Mouse (Mus musculus): ENCODE data around the gene H2-DMa. TPM values are rescaled to one million over a fixed set of nuclear protein-coding genes. Genes with fewer than 3 reads are reported as not detected.
"Not testable (repeated sequence)": the region's sequence is repeated elsewhere in the genome, so short reads cannot be mapped to it uniquely, and the experiment has no call there.

Gene H2-DMa
- polyA plus RNA-seq, 1 experiment from 2014 or later = 4.8 TPM

DNA sequence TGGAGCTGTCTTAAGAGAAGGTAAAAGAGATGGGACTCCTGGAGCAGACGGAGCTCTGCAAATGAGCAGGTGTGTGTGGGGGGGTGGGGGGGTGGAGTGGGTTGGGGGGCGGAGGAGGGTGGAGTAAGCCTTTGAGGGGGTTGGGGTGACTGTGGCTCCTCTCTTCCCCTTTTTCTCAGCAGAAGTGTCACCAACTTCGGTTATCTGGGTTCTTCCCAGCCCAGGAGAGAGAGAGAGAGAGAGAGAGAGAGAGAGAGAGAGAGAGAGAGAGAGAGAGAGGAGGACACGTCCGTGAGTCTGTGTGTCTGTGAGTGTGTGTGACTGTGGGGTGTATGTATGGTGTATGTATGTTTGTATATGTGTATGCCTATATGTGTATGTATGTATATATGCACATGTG is 24.1 kb downstream of the H2-DMa start:
- H3K27ac ChIP-seq (replicated peaks) = no peak overlapping the region
- no peaks in the 10 kb centered on the region for H3K9me3 ChIP-seq
- peaks cover 36% of the 10 kb centered on the region for H3K4me1 ChIP-seq
- peaks cover 31% of the 10 kb centered on the region for H3K27me3 ChIP-seq (replicated peaks; ENCODE audit: low read depth, poor library complexity, severe bottlenecking)
- 73% methylated on average over 5 of the region's 5 CpGs for WGBS
- no peaks in the 10 kb centered on the region for H3K36me3 ChIP-seq (replicated peaks)
- no peak overlapping the region for H3K4me3 ChIP-seq
- no peak for DNase-seq (ENCODE audit: low spot score)

DNA sequence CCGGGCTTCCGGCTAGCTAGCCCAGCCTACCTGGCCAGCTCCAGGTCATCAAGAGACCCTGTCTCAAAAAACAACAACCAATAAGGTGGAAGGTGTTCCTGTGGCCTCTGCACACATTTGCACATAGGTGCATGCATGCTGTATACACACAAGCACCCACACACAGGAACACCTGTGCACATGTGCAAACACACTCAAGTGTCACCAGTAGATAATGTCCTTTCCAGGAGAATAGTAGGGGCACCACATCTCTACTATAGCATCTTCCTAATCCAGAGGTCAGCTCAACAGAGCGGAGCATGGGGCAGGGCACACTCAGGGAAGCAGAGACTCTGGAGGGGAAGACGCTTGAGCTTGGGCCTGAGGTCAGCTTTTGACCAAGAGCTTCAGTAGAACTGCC is 24.9 kb downstream of the H2-DMa start:
- peaks cover 29% of the 10 kb centered on the region for H3K4me1 ChIP-seq
- H3K9me3 ChIP-seq; H3K4me3 ChIP-seq; H3K27ac ChIP-seq (replicated peaks); DNase-seq (ENCODE audit: low spot score); H3K36me3 ChIP-seq (replicated peaks): not testable (repeated sequence)
- WGBS = 85% methylated on average over 4 of the region's 4 CpGs
- peaks cover 24% of the 10 kb centered on the region for H3K27me3 ChIP-seq (replicated peaks; ENCODE audit: low read depth, poor library complexity, severe bottlenecking)

DNA sequence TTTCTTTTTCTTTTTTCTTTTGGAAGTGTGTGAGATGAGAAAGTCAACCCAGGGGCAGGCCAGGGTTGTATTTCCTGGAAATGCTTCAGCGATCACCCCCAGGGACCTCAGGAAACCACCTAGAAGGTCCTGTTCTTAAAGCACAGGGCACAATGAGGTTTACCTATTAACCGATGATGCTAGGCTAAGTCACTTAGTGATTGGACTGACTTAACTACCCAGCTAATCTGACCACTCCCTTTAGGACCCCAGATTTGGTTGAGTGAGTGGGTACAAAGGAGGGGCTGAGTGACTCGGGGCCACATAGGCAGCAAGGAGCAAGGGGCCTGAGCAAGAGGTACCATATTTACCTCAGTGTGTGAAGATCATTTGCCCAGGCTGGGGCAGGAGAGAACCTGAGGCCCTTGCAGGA is 25.6 kb downstream of the H2-DMa start:
- H3K27ac ChIP-seq (replicated peaks) = no peak overlapping the region
- no peaks in the 10 kb centered on the region for H3K36me3 ChIP-seq (replicated peaks)
- WGBS = 73% methylated on average over 3 of the region's 3 CpGs
- DNase-seq (ENCODE audit: low spot score) = no peak
- no peak overlapping the region for H3K4me3 ChIP-seq
- peaks cover 22% of the 10 kb centered on the region for H3K4me1 ChIP-seq
- H3K9me3 ChIP-seq = no peaks in the 10 kb centered on the region
- peaks cover 16% of the 10 kb centered on the region for H3K27me3 ChIP-seq (replicated peaks; ENCODE audit: low read depth, poor library complexity, severe bottlenecking)

DNA sequence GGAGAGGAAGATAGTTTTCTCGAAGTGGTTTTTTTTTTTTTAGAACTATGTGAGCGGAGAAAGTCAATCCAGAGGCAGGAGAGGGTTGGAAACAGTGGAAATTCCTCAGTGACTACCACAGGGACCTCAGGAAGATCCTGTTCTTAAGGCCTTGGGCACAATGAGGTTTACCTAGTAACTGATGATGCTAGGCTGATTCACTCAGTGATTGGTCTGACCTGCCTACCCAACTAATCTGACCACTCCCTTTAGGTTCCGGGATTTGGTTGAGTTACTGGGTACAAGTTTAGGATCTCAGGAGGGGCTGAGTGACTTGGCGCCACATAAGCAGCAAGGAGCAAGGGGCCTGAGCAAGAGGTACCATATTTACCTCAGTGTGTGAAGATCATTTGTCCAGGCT is 33.6 kb downstream of the H2-DMa start, which contains the start of gene H2-DMb1:
TSS of gene H2-DMb1 (plus strand) at position 150 of the 400 bp plus-strand sequence.
- no peaks in the 10 kb centered on the region for H3K4me1 ChIP-seq
- H3K27me3 ChIP-seq (replicated peaks; ENCODE audit: low read depth, poor library complexity, severe bottlenecking) = no peaks in the 10 kb centered on the region
- 60% methylated on average over 4 of the region's 4 CpGs for WGBS
- H3K9me3 ChIP-seq = no peaks in the 10 kb centered on the region
- H3K4me3 ChIP-seq = no peak within 1 kb of the TSS
- no peaks in the 10 kb centered on the region for H3K36me3 ChIP-seq (replicated peaks)
- no peak for DNase-seq (ENCODE audit: low spot score)
- H3K27ac ChIP-seq (replicated peaks) = no peak within 1 kb of the TSS

DNA sequence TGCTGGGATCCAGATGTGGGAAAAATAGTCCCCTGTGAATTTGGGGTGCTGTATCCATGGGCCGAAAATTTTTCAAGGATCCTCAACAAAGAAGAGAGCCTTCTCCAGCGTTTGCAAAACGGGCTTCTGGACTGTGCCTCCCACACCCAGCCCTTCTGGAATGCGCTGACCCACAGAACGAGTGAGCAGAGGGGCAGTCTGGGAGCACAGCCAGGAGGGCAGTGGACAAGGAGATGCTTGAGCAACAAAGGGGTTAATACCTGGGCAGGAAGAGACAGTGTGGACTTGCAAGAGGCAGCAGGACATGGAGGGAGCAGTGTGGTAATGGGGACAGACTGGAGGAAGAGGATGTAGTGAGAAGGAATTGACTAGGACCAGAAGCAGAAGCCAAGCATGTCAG is 36.2 kb downstream of the H2-DMa start:
- H3K4me1 ChIP-seq = no peaks in the 10 kb centered on the region
- no peaks in the 10 kb centered on the region for H3K36me3 ChIP-seq (replicated peaks)
- H3K9me3 ChIP-seq = no peaks in the 10 kb centered on the region
- no peak overlapping the region for H3K27ac ChIP-seq (replicated peaks)
- no peak overlapping the region for H3K4me3 ChIP-seq
- DNase-seq (ENCODE audit: low spot score) = no peak
- H3K27me3 ChIP-seq (replicated peaks; ENCODE audit: low read depth, poor library complexity, severe bottlenecking) = no peaks in the 10 kb centered on the region
- WGBS = 68% methylated on average over 5 of the region's 5 CpGs

DNA sequence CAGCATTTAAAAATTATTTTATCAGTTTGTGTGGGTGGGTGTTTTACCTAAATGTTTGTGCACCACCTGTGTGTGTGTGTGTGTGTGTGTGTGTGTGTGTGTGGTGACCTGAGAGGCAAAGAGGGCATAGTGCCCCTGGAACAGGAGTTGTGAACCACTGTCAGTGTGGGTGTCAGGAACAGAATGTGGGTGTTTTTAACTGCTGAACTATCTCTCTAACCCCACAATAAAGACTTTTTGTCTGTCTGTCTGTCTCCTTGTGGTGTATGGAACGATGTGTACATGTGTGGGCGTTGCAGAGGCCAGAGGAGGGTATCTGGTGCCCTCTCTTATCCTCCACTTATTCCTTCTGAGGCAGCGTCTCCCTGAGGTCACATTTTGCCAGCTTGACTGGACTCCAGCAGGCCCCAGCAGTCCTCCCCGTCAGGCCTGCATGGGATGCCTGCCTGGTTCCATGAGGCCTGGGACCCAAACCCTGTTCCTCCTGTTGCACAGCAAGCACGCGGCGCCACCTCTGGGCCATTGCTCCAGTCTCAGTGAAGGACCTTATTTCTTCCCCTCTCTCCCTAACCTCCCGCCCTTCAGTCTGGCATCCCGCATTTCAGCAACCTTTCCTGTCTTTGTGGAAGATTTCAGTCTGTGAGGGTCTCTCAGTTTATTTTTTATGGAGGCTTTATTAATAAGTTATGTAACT is 45.0 kb downstream of the H2-DMa start:
- DNase-seq (ENCODE audit: low spot score) = peak; percentile 38
- H3K4me3 ChIP-seq = no peak overlapping the region
- no peak overlapping the region for H3K27ac ChIP-seq (replicated peaks)
- H3K27me3 ChIP-seq (replicated peaks; ENCODE audit: low read depth, poor library complexity, severe bottlenecking) = 0 out of 2 replicates have a peak, but pooled peaks cover 4% of the 10 kb centered on the region
- H3K9me3 ChIP-seq = 0 out of 2 replicates have a peak, but pooled peaks cover 4% of the 10 kb centered on the region
- H3K36me3 ChIP-seq (replicated peaks) = no peaks in the 10 kb centered on the region
- WGBS = 40% methylated on average over 9 of the region's 9 CpGs
- H3K4me1 ChIP-seq = no peaks in the 10 kb centered on the region

DNA sequence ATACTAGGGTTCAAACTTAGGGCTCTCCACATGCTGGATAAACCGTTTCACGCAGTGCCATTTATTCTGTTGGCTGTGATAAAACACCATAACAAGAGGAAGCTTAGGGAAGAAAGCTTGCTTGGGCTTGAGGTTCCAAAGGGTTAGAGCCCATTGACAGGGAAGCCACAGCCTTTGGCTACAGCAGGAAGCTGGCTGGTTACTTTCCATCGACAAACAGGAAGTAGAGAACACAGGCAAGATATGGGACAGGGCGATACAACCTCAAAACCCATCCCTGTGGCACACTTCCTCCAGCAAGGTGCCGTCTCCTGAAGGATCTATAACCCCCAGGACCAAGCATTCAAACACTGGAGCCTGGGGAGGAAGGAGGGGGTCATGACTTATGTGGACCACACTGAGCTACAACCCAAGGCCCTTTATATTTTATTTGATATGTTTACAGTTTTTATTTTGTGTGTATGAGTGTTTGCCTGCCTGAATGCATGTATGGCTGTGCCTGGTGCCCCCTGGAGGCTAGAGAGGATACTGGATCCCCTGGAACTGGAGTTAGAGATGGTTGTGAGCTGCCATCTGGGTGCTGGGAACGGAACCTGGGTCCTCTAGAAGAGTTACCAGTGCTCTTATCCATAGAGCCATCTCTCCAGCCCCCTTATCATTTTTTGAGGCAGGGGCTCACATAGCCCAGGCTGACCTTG is 45.8 kb downstream of the H2-DMa start:
- 0 out of 2 replicates have a peak, but pooled peaks cover 4% of the 10 kb centered on the region for H3K27me3 ChIP-seq (replicated peaks; ENCODE audit: low read depth, poor library complexity, severe bottlenecking)
- no peaks in the 10 kb centered on the region for H3K36me3 ChIP-seq (replicated peaks)
- H3K4me1 ChIP-seq = no peaks in the 10 kb centered on the region
- no peak for DNase-seq (ENCODE audit: low spot score)
- H3K27ac ChIP-seq (replicated peaks) = no peak overlapping the region
- no peak overlapping the region for H3K4me3 ChIP-seq
- 0 out of 2 replicates have a peak, but pooled peaks cover 4% of the 10 kb centered on the region for H3K9me3 ChIP-seq
- WGBS = 84% methylated on average over 6 of the region's 6 CpGs

DNA sequence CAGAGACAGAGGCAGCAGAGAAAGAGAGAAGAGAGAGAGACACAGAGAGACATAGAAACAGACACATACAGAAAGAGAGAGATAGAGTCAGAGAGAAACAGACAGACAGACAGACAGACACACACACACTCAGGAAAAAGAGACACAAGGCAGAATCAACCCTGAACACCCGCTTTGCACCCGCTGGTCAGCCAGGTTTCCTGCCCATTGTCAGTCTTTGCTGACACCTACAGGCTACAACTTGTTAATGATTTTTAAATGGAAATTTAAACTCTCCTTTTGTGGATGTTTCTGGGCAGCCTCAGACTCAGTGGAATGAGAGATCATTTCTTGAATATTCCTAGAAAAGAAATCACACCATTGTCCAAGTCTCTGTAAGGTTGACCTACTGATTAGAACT is 49.9 kb downstream of the H2-DMa start:
- peaks cover 8% of the 10 kb centered on the region; the same call in 1 of the 2 replicates for H3K27me3 ChIP-seq (replicated peaks; ENCODE audit: low read depth, poor library complexity, severe bottlenecking)
- under 1% methylated on average over 2 of the region's 2 CpGs for WGBS
- H3K36me3 ChIP-seq (replicated peaks) = no peaks in the 10 kb centered on the region
- H3K4me3 ChIP-seq = no peak overlapping the region
- DNase-seq (ENCODE audit: low spot score) = peak; percentile 44
- H3K27ac ChIP-seq (replicated peaks) = no peak overlapping the region
- H3K4me1 ChIP-seq = no peaks in the 10 kb centered on the region
- peaks cover 11% of the 10 kb centered on the region for H3K9me3 ChIP-seq

DNA sequence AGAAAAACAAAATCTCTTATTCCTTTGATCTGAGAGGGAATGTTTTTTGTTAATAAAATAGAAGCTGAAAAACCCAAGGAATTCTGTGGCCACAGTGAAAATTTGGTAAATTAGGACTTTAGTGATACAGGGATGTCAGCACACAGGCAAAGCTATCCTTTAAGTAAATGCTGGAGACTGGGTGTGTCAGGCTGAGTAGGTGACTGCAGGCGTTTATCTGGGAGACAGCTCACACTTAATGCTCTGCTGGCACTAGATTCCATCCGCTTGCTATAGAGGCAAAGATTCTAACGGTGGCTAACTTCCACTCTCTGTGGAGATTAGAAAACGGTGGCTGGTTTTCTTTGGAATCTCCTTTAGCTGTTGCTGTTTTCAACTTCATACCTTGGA is 51.1 kb downstream of the H2-DMa start:
- 33% methylated on average over 4 of the region's 4 CpGs for WGBS
- Histone ChIP-seq H3K36me3 (replicated peaks) (no peaks in the 10 kb centered on the region), H3K4me3 (no peak overlapping the region), H3K27me3 (replicated peaks; ENCODE audit: low read depth, poor library complexity, severe bottlenecking) (peaks cover 8% of the 10 kb centered on the region; the same call in 1 of the 2 replicates), H3K4me1 (no peaks in the 10 kb centered on the region), H3K9me3 (peaks cover 11% of the 10 kb centered on the region), H3K27ac (replicated peaks) (no peak overlapping the region)
- DNase-seq (ENCODE audit: low spot score) = no peak

DNA sequence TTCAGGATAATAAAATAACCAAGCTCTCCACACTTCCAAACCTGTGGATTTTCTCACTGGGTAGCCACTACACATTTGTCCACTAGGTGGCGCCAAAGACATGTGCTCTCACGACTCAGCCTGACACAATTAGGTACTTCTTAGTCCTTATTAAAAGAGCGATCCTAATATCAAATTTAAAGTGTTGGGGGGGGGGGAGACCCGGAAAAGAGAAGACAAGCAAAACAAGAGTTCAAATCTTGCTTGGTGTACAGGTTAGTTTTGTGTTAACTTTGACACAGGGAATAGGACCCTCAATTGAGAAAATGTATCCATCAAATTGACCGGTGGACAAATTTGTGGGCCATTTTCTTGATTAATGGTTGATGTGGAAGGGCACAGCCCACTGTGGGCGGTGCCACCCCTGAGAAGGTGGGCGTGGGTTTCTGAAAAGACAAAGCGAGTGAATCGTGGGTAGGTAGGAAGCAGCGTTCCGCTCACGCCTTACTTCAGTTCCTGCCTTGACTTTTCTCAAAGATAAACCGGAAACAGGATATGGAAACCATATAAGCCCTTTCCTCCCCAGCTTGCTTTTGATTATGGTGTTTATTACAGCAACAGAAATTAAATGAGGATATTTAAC is 51.6 kb downstream of the H2-DMa start:
- 47% methylated on average over 13 of the region's 13 CpGs for WGBS
- no peaks in the 10 kb centered on the region for H3K4me1 ChIP-seq
- H3K27me3 ChIP-seq (replicated peaks; ENCODE audit: low read depth, poor library complexity, severe bottlenecking) = peaks cover 8% of the 10 kb centered on the region; the same call in 1 of the 2 replicates
- H3K27ac ChIP-seq (replicated peaks) = no peak overlapping the region
- H3K4me3 ChIP-seq = no peak overlapping the region
- peaks cover 9% of the 10 kb centered on the region for H3K9me3 ChIP-seq
- no peaks in the 10 kb centered on the region for H3K36me3 ChIP-seq (replicated peaks)
- peak; percentile 75 for DNase-seq (ENCODE audit: low spot score)

DNA sequence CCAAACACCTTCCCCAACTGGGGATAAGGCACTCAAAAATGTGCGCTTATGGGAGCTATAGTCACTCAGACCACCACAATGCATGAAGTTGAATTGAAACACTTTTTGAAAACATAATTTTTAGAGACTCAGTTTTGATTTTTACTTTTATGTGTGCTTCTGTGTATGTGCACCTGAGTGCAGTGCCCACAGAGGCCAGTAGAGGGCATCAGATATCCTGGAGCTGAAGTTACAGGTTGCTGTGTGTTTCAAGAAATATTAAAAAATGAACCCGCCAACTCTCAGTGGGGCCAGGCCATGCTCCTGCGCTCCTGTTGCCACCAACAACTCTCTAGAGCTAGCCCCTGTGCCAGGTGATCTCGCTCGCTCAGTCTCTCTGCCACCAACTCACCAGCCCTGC is 53.2 kb downstream of the H2-DMa start:
- 98% methylated on average over 5 of the region's 5 CpGs for WGBS
- peaks cover 8% of the 10 kb centered on the region; the same call in 1 of the 2 replicates for H3K27me3 ChIP-seq (replicated peaks; ENCODE audit: low read depth, poor library complexity, severe bottlenecking)

DNA sequence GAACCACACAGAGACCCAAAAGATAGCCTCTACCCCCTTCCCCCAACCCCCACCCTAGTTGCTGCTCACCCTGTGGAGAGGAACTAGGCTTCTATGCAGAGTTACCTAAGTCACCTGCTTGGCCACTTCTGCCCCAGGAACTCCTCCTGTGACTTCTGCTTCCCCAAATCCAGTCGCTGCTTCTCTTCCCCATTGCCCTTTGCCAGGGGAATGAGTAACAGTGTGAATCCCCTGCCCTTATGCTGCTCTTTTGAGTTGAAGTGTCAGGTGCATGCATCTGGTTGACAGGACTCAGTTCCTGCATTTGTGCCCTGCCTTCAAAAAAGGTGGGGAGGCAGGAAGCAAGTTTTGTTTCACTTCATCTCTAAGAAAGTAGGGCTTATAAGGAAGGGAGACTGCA is 54.7 kb downstream of the H2-DMa start:
- 63% methylated on average over 1 of the region's 1 CpGs for WGBS

More for the DNA sequence above, 53.2 kb downstream of the H2-DMa start:
- H3K4me1 ChIP-seq = no peaks in the 10 kb centered on the region
- H3K9me3 ChIP-seq = peaks cover 16% of the 10 kb centered on the region
- H3K36me3 ChIP-seq (replicated peaks) = no peaks in the 10 kb centered on the region
- H3K4me3 ChIP-seq = no peak overlapping the region
- DNase-seq (ENCODE audit: low spot score) = no peak
- H3K27ac ChIP-seq (replicated peaks) = no peak overlapping the region

More for the DNA sequence above, 54.7 kb downstream of the H2-DMa start:
- Histone ChIP-seq H3K27me3 (replicated peaks; ENCODE audit: low read depth, poor library complexity, severe bottlenecking) (peaks cover 5% of the 10 kb centered on the region; the same call in 1 of the 2 replicates), H3K9me3 (peaks cover 21% of the 10 kb centered on the region), H3K4me3 (no peak overlapping the region), H3K27ac (replicated peaks) (no peak overlapping the region), H3K36me3 (replicated peaks) (no peaks in the 10 kb centered on the region), H3K4me1 (no peaks in the 10 kb centered on the region)
- no peak for DNase-seq (ENCODE audit: low spot score)
